Mouse (Mus musculus) ovary, adult 10 weeks (tissue): ENCODE results near the gene Lmo3. TPM values are rescaled to one million over a fixed set of nuclear protein-coding genes. Genes with fewer than 3 reads are reported as not detected.

Experiments
- polyA plus RNA-seq: library from polyadenylated mRNA; stranded (reverse); fragments of 350-450 nt; fragmentation: Illumina TruSeq; extraction: RNeasy Lipid Tissue Mini Kit (QIAGEN cat#74804); gene quantifications from one replicate; pipeline ENCODE4 v1.2.3, GENCODE M21; 2014

Lmo3 gene
- polyA plus RNA-seq = 1.5 TPM

GRCm38 (mm10) chr6:138581734-138582505, at the start of gene Lmo3:
Gene Lmo3, minus strand, starts transcription at chr6:138581968.

Other genes starting within 250 kb of the Lmo3 start
- not detected for gene Igbp1b, start 76.6 kb upstream of the Lmo3 start, polyA plus RNA-seq